Mouse (Mus musculus): Measurements from ENCODE around the gene Vamp8. TPM values are rescaled to one million over a fixed set of nuclear protein-coding genes. Genes with fewer than 3 reads are reported as not detected.

Vamp8 gene
- total and polyA plus RNA-seq, 2 experiments from 2014 or later = 10.3 to 21.3 TPM

DNA sequence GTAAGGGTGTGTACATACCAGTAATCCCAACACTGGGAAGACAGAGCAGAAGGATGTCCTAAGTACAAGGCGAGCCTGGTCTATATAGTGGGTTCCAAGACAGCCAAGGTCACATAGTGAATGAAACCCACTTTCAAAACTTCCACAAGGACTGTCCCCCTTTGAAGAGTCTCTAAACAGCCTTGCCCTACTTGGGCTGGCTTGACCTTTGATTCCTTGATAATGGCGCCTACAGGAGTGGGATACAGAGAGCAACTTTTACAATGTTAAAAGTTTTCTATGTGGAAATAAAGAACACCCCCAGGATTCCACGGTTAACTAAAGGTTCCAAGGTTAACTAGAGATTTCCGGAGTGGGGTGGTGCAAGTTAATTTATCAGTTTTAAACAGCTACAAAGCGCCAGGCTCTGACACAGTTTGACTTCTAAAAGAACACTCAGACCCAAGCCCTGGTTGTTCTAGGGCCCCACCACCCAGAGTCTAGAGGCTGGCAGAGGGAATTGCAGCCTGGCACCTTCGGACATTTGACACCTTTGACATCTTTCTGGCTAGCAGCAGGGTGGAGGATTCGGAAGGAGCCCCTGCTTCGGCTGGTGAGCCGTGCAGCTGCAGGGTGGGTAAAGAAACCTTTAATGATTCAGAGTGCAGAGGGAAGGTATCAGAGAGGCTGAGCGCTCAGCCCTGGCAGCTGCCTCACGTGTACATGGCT, 30.5 kb downstream of the Vamp8 start:
- Histone ChIP-seq H3K27ac (ENCODE audit: low read depth, low read length) (no peak overlapping the region), H3K4me2 (ENCODE audit: low read depth) (no peak overlapping the region), H3K27me3 (ENCODE audit: insufficient read depth, low read length) (no peaks in the 10 kb centered on the region), H3K4me3 (ENCODE audit: low read depth, low read length) (no peak overlapping the region), H3K9me3 (ENCODE audit: low read length) (no peaks in the 10 kb centered on the region), H3K9ac (no peak overlapping the region), H3K4me1 (ENCODE audit: insufficient read depth) (peaks cover 7% of the 10 kb centered on the region; the same call in 1 of the 2 replicates), H3K36me3 (ENCODE audit: insufficient read depth) (peaks cover 28% of the 10 kb centered on the region)
- WGBS = 76% methylated on average over 11 of the region's 11 CpGs
- TF ChIP-seq CTCF (IDR thresholded peaks at IDR 0.05; ENCODE audit: low read depth) = no peak
- no peak for ATAC-seq
- DNase-seq = no peak

DNA sequence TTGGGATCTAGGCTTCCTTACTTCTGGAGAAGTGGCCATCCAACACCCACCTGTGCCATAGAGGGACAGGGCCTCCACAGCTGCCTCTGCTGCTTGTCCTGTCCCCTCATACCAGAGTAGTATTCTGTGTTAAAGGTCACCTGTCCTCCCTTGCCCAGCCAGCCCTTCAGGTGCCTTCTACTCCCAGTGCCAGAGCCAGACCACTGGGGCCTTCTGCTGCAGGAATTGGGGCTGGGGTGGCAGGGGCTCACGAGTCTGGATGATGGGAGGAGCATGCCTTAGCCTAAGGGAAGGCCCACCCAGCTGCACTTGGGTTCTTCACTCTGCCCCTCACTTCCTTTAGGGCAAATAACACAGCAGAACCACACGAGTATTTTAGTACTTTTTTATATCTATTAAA, 31.2 kb downstream of the Vamp8 start:
- H3K4me3 ChIP-seq (ENCODE audit: low read depth, low read length) = no peak overlapping the region
- 75% methylated on average over 2 of the region's 2 CpGs for WGBS
- H3K36me3 ChIP-seq (ENCODE audit: insufficient read depth) = peaks cover 28% of the 10 kb centered on the region
- no peak for DNase-seq
- TF ChIP-seq CTCF (IDR thresholded peaks at IDR 0.05; ENCODE audit: low read depth) = no peak
- H3K4me1 ChIP-seq (ENCODE audit: insufficient read depth) = peaks cover 13% of the 10 kb centered on the region; the same call in 1 of the 2 replicates
- no peaks in the 10 kb centered on the region for H3K27me3 ChIP-seq (ENCODE audit: insufficient read depth, low read length)
- H3K4me2 ChIP-seq (ENCODE audit: low read depth) = no peak overlapping the region
- H3K9ac ChIP-seq = no peak overlapping the region
- H3K27ac ChIP-seq (ENCODE audit: low read depth, low read length) = no peak overlapping the region
- ATAC-seq = no peak
- no peaks in the 10 kb centered on the region for H3K9me3 ChIP-seq (ENCODE audit: low read length)

DNA sequence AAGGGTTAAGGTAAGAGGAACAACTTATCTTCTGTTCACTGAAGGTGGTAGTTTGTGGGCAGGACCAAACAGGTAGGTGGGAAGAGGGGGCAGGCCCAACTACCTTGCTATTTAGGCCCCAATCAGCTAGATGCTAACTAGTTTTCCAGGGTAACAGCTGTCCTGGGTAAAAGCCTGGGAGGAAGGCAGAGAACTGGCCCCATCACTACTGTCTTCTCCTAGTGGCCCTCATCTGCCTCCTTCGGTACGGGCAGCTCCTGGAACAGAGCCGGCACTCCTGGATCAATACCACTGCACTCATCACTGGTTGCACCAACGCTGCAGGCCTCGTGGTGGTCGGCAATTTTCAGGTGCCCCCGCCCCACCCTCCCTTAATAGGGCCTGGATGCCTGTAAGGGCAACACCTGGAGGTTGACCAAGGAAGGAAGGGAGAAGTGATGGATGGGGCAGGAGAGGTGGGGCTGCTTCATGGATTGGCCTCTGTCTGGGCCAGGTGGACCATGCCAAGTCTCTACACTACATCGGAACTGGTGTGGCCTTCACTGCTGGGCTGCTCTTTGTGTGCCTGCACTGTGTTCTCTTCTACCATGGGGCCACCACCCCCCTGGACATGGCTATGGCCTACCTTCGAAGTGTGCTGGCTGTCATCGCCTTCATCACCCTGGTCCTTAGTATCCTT, 32.3 kb downstream of the Vamp8 start:
- Histone ChIP-seq H3K27ac (ENCODE audit: low read depth, low read length) (no peak overlapping the region), H3K4me2 (ENCODE audit: low read depth) (no peak overlapping the region), H3K4me3 (ENCODE audit: low read depth, low read length) (no peak overlapping the region), H3K27me3 (ENCODE audit: insufficient read depth, low read length) (no peaks in the 10 kb centered on the region), H3K9ac (no peak overlapping the region), H3K36me3 (ENCODE audit: insufficient read depth) (peaks cover 28% of the 10 kb centered on the region), H3K9me3 (ENCODE audit: low read length) (no peaks in the 10 kb centered on the region), H3K4me1 (ENCODE audit: insufficient read depth) (peaks cover 13% of the 10 kb centered on the region; the same call in 1 of the 2 replicates)
- DNase-seq (no peak), ATAC-seq (no peak)
- TF ChIP-seq CTCF (IDR thresholded peaks at IDR 0.05; ENCODE audit: low read depth) = no peak
- 93% methylated on average over 10 of the region's 10 CpGs for WGBS

DNA sequence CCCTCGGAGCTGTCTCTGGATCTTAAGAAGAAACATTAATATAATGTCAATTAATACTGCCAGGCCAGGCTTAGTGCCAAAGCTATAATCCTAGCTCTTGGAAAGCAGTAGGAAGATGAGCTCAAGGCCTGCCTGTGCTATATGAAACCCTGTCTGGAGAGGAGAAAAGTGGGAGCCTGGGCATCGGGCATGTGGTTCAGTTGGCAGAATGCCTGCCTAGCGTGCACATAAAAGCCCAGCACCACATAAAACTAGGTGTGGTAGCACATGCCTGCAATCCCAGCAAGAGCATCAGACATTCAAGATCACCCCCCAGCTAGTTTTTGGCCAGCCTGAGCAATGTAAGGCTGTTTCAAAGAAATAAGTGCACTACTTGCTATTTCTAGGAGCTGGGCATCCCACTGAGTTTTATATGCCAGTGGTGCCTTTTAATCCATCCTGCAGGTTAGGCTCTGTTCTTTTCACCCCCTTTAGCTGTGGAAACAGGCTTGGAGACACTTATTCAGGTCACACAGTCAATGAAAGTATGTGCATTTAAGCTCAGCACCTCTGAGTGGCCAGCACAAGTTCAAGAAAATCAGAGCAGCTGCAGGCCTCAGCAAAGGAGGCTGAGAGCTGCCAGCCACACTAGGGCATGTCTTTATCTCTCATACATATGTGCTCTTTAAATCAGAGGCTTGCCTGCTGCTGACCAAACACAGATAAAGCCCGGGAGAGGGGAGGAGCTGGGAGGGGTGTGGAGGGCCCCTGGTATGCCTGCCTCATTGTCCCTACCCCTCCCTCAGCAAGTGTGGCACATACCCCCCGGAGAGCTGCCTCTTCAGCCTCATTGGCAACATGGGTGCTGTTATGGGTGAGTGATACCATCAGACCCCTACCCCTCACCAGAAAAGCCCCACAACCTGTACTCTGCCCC, 33.1 kb downstream of the Vamp8 start:
- Histone ChIP-seq H3K27ac (ENCODE audit: low read depth, low read length) (no peak overlapping the region), H3K36me3 (ENCODE audit: insufficient read depth) (peaks cover 28% of the 10 kb centered on the region), H3K4me2 (ENCODE audit: low read depth) (no peak overlapping the region), H3K4me1 (ENCODE audit: insufficient read depth) (peaks cover 13% of the 10 kb centered on the region; the same call in 1 of the 2 replicates), H3K4me3 (ENCODE audit: low read depth, low read length) (no peak overlapping the region), H3K27me3 (ENCODE audit: insufficient read depth, low read length) (no peaks in the 10 kb centered on the region), H3K9me3 (ENCODE audit: low read length) (no peaks in the 10 kb centered on the region), H3K9ac (no peak overlapping the region)
- DNase-seq (peak; percentile 26), ATAC-seq (no peak)
- WGBS = 68% methylated on average over 5 of the region's 5 CpGs
- no peak for TF ChIP-seq CTCF (IDR thresholded peaks at IDR 0.05; ENCODE audit: low read depth)

- Histone ChIP-seq H3K4me2 (ENCODE audit: low read depth) (peak overlapping the region; percentile 93), H3K9ac (peak overlapping the region; percentile 88), H3K27me3 (ENCODE audit: insufficient read depth, low read length) (no peaks in the 10 kb centered on the region), H3K27ac (ENCODE audit: low read depth, low read length) (peak overlapping the region; percentile 71), H3K4me3 (ENCODE audit: low read depth, low read length) (peak overlapping the region; percentile 69), H3K4me1 (ENCODE audit: insufficient read depth) (0 out of 2 replicates have a peak, but pooled peaks cover 6% of the 10 kb centered on the region), H3K36me3 (ENCODE audit: insufficient read depth) (peaks cover 28% of the 10 kb centered on the region), H3K9me3 (ENCODE audit: low read length) (no peaks in the 10 kb centered on the region)
- no peak for ATAC-seq
- WGBS = 37% methylated on average over 7 of the region's 8 CpGs
- no peak for DNase-seq
- no peak for TF ChIP-seq CTCF (IDR thresholded peaks at IDR 0.05; ENCODE audit: low read depth)
Measured at GRCm38 (mm10) chr6:72356001-72356532, 34.4 kb downstream of the Vamp8 start.

- ATAC-seq = peak; percentile 93
- peak within 1 kb of the TSS; percentile 71 for H3K27ac ChIP-seq (ENCODE audit: low read depth, low read length)
- H3K36me3 ChIP-seq (ENCODE audit: insufficient read depth) = peaks cover 31% of the 10 kb centered on the region
- H3K4me2 ChIP-seq (ENCODE audit: low read depth) = peak within 1 kb of the TSS; percentile 93
- peak within 1 kb of the TSS; percentile 69 for H3K4me3 ChIP-seq (ENCODE audit: low read depth, low read length)
- 0 out of 2 replicates have a peak, but pooled peaks cover 6% of the 10 kb centered on the region for H3K4me1 ChIP-seq (ENCODE audit: insufficient read depth)
- peak within 1 kb of the TSS; percentile 88 for H3K9ac ChIP-seq
- H3K9me3 ChIP-seq (ENCODE audit: low read length) = no peaks in the 10 kb centered on the region
- no peaks in the 10 kb centered on the region for H3K27me3 ChIP-seq (ENCODE audit: insufficient read depth, low read length)
- peak; percentile 82 for DNase-seq
- WGBS = 6% methylated on average over 70 of the region's 71 CpGs
- peak; percentile 46 for TF ChIP-seq CTCF (IDR thresholded peaks at IDR 0.05; ENCODE audit: low read depth)
Measured at GRCm38 (mm10) chr6:72355066-72355911, 35.2 kb downstream of the Vamp8 start, which contains the start of gene Tmem150a. Gene Tmem150a, plus strand, starts transcription at chr6:72355447.
